Mouse (Mus musculus) small intestine, adult 2 months (tissue): ENCODE data around the gene Rhox2a.
"Not testable (repeated sequence)": the region's sequence is repeated elsewhere in the genome, so short reads cannot be mapped to it uniquely, and the experiment has no call there.

Source experiments
- CTCF ChIP-seq: fragments of 200-500 bp; IDR thresholded peaks from 2 replicates; pipeline ENCODE4 v1.5.1; 2012; ENCODE audit warnings: low read depth, mild to moderate bottlenecking, control low read depth, inconsistent platforms, low read length, moderate library complexity, mixed read lengths; ENCODE audit not compliant: insufficient replicate concordance, insufficient read length; ENCODE audit errors: extremely low read depth
- POLR2A ChIP-seq: fragments of 200-500 bp; IDR thresholded peaks from 2 replicates; pipeline ENCODE4 v1.6.1; 2012; ENCODE audit warnings: low read depth, mild to moderate bottlenecking, control low read depth, inconsistent platforms, low read length, moderate library complexity

GRCm38 (mm10) chrX:37265038-37265437, 20.3 kb downstream of the Rhox2a start, which contains the start of gene Rhox4a:
- TF ChIP-seq CTCF, POLR2A: not testable (repeated sequence)
